Mouse (Mus musculus): ENCODE data around the gene Sgms1.
A peak's percentile ranks its signal among the peaks of the same experiment; 100 is the strongest.

The Sgms1 gene

GRCm38 (mm10) chr19:32389001-32389871, at the start of gene Sgms1:
TSS of gene Sgms1 (minus strand) at chr19:32389714.
- DNase-seq (ENCODE audit: low spot score in 2 of 2), result peak; percentile 67 to 89

GRCm38 (mm10) chr19:32425856-32426255, 36.3 kb upstream of the Sgms1 start:
- no peak for DNase-seq (ENCODE audit: low spot score in 2 of 2)

DNA sequence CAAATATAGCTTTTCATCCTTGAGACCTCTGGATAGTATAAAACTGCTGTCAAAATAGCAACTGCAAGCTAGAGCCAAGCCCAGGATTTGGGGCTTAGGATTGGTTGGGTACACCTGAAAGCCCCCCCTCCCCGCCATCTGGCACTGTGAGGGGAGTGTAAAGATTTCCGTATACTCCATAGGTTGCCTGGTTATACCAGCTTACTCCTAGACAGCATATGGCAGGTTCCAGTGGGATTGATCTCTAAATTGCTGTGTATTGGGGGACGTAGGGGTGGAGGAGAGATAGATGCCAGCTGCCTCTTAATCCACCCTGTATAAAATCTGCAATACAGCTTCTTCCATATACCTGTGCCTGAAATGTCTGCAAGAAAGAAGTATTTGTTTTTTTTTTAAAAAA, 35.2 kb upstream of the Sgms1 start:
- no peak for DNase-seq (ENCODE audit: low spot score in 2 of 2)

DNA sequence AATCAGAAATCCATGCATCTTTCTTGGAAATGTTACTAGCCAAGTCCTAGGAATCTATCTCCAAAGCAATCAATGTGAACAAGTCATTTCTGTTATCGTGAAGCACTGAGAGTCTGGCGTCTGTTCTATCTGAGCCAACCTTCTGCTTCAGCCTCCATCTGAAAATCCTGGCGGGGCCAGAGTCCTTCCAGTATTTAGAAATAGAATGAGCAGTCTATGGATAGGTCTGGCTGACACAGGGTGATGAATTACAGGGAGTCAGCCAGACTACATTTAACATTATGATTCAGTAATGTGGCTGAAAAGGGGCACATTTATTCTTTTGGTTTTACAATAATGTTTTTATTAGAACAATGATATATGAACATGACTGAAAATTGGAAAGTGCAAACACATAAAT, 29.6 kb upstream of the Sgms1 start:
- no peak for DNase-seq (ENCODE audit: low spot score in 2 of 2)

GRCm38 (mm10) chr19:32416692-32417317, 27.3 kb upstream of the Sgms1 start:
- no peak for DNase-seq (ENCODE audit: low spot score in 2 of 2)

GRCm38 (mm10) chr19:32409603-32410360, 20.3 kb upstream of the Sgms1 start:
- no peak for DNase-seq (ENCODE audit: low spot score in 2 of 2)

- DNase-seq (ENCODE audit: low spot score in 2 of 2), result no peak
These were observed 17.2 kb upstream of the Sgms1 start for GRCm38 (mm10) chr19:32406717-32407116.

- no peak for DNase-seq (ENCODE audit: low spot score in 2 of 2)
These were observed 14.9 kb upstream of the Sgms1 start for GRCm38 (mm10) chr19:32404386-32404785.

DNA sequence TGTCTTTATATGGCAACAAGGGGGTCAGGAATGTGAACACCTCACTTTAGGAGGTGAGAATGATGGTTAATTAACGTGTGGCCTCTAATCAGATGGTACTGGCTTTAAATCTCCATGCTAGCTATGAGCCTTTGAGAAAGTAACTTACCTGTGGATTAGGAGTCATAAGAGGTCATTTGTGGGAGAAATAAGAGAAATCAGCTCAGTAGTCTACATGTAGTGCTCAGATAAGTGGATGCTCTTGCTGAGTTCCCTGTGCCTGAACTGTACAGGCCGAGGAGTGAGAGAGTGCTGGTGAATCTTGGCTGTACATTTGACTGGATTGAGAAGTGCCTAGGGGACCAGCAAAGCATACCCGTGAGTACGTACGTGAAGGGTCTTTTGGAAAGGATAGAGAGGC, 14.3 kb upstream of the Sgms1 start:
- DNase-seq (ENCODE audit: low spot score in 2 of 2), result no peak

GRCm38 (mm10) chr19:32398491-32398890, 9.0 kb upstream of the Sgms1 start:
- no peak for DNase-seq (ENCODE audit: low spot score in 2 of 2)

DNA sequence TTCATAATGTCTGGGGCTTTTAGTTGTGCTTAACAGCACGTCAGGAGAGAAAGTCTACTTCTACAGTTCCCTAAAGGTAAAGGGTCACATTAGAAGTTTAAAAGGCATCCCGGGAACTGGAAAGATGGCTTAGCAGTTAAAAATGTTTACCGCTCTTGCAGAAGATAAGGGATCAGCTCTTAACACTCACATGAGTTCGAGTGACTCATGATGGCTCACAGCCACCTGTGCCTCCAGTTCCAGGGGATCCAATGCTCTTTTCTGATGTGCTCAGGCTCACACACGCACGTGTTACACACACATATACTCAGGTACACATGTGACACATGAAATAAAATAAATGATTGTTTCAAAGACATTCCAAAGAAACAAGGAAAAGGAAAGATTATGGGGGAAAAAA, 6.8 kb upstream of the Sgms1 start:
- DNase-seq (ENCODE audit: low spot score in 2 of 2), result no peak

DNA sequence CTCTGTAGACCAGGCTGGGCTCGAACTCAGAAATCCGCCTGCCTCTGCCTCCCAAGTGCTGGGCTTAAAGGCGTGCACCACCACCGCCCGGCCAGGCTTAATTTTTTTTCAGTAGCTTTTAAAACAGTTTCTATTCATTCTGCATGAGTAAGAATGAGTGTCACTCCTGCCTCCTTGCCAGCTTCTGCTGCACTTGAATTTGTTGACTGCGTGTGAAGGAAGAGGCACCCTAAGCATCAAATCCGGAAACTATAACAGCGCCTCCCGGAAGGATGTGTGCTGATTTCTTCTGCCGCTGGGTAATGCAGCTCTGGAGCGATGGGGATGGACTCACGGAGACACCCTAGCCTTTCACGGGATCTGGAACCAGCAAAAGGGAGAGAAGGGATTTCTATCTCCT, 5.3 kb upstream of the Sgms1 start:
- no peak for DNase-seq (ENCODE audit: low spot score in 2 of 2)

DNA sequence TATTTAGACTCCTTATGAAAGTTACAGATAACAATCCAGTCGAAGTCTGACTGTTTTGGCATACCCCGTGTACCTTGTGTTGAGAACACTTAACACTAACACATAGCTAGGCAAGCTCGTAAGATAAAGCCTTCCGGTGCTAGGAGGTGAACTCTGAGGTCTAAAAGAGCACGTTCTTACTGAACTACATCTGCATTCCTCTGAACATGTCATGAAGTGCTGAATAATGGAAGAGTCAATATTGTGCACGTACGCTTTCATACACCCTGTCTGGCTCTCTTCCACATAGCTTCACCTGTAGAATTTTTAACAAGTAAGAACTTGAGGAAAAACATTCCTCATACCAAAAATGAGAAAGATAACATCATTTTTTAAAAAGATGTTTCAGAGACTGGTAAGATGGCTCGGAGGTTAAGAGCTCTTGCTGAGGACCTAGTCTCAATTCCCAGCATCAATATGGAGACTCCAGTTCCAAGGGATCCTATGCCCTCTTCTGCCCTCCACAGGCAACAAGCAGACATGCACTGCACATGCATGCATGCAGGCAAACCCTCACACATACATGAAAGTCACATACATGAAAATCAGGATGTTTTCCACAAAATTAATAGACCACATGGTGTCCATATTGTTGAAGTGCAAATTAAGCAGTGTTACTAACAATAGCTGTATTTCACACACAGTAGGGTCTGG, 4.4 kb upstream of the Sgms1 start:
- DNase-seq (ENCODE audit: low spot score in 2 of 2), result no peak

DNA sequence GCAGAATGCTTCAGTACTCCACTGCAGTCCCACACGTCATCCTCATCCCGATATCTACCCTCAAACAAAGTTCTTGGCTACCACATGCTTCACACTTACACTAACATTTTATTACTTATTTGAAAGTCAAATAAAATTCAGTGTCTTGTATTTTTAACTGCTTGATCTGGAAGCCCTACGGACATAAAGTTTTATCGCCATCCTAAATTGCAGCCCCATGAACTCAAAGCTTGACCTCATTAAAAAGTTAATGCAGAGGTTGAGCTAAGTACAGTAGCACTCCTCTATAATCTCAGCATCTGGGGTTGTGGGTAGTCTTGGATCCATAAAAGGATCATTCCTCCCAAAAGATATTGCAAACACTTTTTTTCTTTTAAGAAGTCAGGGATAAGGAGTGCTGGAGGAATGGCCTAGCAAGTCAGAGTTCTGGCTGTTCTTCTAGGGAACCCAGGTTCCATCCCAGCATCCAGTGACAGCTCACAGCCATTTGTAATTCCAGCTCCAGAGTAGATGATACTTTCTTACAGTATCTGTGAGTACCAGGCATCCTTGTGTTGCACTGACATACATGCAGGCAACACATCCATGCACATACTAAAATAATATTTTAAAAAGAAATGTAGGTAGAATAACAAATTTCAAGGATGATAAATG, 3.7 kb upstream of the Sgms1 start:
- DNase-seq (ENCODE audit: low spot score in 2 of 2), result no peak

DNA sequence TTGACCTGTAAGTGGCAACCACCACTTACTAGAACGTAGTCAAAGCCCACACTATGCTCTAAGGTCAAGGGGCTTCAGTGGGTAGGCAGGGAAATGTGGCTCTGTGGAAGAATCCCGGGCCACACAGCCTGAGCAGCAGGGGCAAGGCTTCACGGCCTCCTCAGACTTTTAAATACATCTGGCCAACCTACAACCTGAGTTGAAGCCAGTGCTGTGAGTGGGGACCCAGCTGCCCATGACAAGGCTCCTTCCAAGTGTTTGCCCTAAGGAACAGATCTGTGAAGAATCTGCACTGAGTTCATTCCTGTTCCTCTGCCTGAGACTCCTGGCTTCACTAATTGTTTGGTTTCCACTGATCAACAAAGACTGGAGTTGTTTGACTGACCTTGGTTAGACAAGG, 1.9 kb upstream of the Sgms1 start:
- no peak for DNase-seq (ENCODE audit: low spot score in 2 of 2)

DNA sequence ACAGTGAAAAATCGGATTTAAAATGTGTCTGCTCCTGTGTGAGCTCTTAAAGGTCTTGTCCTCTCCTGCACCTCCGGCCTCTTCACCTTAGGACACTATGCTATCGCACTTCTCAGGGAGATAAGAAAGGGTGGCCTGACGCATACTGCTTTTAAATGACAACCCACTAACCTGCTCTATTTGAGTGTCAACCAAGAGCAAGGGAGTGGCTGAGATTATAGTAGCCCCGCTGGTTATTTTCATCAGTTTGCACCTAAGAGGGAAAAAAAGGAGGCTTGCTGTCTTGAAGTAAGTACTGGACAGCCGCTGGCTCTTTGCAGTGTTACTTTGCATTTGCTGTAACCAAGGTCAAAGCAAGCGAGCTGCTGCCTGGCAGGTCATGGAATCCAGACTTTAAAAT, 602 bp upstream of the Sgms1 start:
- DNase-seq (ENCODE audit: low spot score in 2 of 2), result no peak

DNA sequence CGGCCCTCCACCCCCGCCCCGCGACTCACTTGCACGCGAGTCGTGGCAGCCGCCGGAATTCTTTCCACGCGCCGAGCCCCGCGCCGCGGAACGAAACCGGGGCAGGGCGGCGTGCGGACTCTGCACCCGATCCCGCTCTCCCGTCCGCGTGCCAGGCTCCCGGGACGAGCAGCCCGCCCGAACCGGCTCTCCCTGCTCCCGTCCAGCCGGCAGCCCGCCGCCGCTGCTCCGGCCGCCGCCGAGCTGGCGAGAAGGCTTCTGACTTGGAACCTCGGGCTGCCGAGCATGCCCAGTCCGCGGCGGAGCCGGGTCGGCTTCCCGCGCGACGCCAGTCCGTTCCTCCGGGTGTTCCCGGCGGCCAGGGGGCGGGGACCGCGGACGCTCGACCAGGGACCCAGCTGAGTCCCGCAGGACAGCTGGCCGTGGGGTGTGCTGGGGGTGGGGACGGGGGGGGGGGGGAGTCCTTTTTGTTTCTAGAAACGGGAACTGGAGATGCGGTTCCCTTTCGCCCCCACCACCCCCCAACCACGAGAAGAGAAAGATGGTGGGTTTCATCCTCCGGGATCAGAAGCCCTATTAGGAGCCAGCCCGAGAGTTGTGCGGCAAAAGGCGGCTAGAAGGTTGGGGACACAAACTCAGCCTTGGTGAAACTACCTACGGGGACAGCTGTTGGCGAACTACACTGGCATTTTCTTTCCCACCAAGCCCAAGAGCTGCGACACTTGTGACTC, 1.2 kb downstream of the Sgms1 start:
- peak; percentile 83 to 91 for DNase-seq (ENCODE audit: low spot score in 2 of 2)

GRCm38 (mm10) chr19:32387403-32388190, 1.9 kb downstream of the Sgms1 start:
- peak in 1 of 2 experiments; percentile 42 for DNase-seq (ENCODE audit: low spot score in 2 of 2)

DNA sequence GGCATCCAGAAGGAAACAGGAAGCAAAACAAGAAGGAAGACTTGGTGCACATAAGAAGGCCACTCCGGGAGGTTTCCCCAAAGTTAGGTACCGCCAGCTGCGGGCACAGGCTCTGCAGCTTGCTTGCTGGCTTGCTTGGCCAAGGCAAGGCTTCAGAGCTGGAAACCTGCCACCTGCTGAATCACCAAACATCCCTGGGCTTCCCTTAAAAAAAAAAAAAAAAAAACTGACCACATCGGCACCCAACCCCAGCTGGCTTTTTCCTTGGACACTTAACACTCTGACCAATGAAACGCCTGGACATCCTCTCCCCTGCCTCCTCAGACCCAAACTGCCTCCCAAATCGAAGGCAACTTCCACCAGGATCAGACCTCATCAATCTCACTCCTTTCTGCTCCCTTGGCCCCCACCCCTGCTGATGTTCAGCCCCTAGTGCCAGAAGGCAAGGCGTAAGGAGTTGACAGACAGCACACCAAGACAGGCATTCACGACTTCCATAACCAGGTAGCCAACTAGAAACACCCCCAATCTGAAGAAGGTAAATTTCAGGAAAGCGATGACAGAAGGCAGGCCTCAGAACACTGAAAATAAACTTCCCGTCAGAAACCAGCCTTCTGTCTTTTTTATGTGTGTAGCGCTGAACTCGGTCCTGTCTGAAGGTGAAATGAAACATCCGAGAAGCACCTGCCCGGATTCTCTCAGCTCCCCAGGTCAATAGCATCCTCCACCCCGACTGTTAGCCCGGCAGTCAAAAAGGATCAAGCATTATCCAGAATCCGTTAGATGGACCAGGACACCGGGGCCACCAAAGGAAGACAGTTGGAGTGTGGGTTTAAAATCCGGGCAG, 2.7 kb downstream of the Sgms1 start:
- peak in 1 of 2 experiments; percentile 54 for DNase-seq (ENCODE audit: low spot score in 2 of 2)
